Mouse (Mus musculus): ENCODE data around the gene Adal.
A peak's percentile ranks its signal among the peaks of the same experiment; 100 is the strongest.
"Not testable (repeated sequence)": the region's sequence is repeated elsewhere in the genome, so short reads cannot be mapped to it uniquely, and the experiment has no call there.

The Adal gene

GRCm38 (mm10) chr2:121140018-121140882 lies at the start of gene Adal, which contains the start of gene Lcmt2:
Gene Adal (plus strand): TSS chr2:121140428.
Gene Lcmt2 (minus strand): TSS chr2:121140653.
- peak; percentile 92 for DNase-seq (ENCODE audit: low spot score)

GRCm38 (mm10) chr2:121102051-121102450 lies 38.2 kb upstream of the Adal start:
- peak; percentile 72 for DNase-seq (ENCODE audit: low spot score)

- DNase-seq (ENCODE audit: low spot score) = no peak
These were observed 34.3 kb upstream of the Adal start for GRCm38 (mm10) chr2:121105940-121106339.

GRCm38 (mm10) chr2:121109695-121110094 lies 30.5 kb upstream of the Adal start, which contains the start of gene Tgm7:
Gene Tgm7 (minus strand): TSS chr2:121109795.
- no peak for DNase-seq (ENCODE audit: low spot score)

GRCm38 (mm10) chr2:121115418-121115817 lies 24.8 kb upstream of the Adal start:
- DNase-seq (ENCODE audit: low spot score) = no peak

DNA sequence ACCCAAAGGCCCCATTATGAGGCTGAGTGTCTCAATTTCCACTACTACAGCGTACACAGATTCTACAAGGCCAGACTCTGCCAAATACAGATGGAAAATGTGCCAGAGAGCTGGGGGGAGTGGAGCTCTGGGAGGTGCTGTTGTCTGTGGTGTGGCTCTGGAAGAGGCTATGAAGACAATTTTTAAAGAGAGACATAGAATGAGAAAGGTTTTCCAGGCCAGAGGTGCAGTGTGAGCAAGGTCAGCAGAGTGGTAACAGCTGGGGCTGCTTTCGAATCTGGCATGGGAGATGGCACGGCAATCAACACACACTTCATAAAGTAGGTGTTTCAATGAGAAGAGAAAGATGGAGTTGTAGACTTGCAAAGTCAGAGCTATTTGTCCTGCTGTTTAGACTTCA lies 21.0 kb upstream of the Adal start:
- no peak for DNase-seq (ENCODE audit: low spot score)

GRCm38 (mm10) chr2:121126302-121126701 lies 13.9 kb upstream of the Adal start:
- DNase-seq (ENCODE audit: low spot score) = not testable (repeated sequence)

DNA sequence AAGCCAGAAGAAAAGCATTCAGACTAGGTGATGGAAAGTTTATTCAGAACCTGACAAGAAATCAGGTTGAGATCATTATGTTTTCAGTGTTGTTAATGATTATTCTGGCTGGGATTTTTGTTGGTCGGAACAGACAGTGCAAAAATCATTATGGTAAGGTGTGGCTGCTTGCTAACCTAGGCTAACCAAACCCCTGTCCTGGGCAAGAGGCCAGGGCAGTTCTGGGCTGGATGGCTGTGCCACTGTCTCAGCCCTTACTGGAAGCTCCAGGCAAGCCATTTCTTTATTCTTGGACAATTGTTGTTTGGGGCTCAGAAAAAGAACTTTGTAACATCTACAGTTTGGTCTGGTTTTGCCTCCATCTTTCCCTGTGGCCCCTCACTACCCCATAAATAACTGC lies 12.7 kb upstream of the Adal start:
- no peak for DNase-seq (ENCODE audit: low spot score)

DNA sequence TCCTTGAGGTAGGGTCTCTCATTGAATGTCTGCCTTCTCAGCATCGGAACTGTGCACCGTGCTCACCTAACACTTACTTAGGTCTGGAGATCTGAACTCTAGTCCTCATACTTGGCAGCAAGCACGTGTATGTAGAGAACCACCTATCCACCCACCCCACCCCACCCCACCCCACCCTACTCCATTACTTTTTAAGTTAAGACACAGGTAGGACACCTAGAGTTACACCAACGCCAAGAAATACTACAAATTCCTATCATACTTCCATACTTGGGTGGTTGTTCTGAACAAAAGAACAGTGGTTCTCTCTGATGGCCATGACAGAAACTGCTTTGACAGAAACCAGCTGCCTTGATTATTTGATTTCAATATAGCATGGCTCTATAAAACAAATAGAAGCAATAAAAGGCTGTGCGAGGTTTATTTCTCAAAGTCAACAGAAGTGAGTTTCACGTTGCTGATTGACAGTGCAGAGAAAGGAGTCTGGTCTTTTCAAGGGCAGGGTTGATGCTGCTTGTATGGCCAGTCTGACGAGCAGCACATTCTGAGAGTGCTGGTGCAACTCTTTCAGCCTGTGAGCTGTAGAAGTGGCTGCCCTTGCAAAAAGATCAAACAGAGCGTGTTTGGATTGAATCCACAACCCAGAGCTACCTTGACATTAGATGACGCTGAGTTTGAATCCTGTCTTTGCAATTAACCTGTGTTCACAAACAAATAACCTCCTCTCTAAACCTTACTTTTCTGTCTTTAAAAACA lies 11.2 kb upstream of the Adal start:
- DNase-seq (ENCODE audit: low spot score) = no peak

DNA sequence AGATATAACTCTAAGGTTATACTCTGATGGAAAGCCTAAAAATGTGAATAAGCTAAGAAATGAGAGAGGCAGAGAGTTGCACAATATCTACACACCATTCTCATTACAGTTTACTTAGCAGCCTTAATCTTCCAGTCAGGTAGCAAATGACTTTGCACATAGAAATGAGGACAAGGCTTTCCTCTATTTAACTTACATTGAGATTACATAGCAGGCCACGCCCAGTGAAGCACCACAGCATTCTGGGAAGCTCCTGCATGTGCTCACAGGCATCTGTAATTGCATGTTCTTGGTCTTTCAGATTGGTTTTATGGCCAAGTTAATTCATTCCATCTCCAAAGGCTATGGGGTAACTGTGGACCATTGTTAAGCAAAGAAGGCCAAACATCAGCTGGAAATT lies 7.4 kb upstream of the Adal start:
- DNase-seq (ENCODE audit: low spot score) = no peak

GRCm38 (mm10) chr2:121137371-121137770 lies 2.9 kb upstream of the Adal start:
- DNase-seq (ENCODE audit: low spot score) = no peak

DNA sequence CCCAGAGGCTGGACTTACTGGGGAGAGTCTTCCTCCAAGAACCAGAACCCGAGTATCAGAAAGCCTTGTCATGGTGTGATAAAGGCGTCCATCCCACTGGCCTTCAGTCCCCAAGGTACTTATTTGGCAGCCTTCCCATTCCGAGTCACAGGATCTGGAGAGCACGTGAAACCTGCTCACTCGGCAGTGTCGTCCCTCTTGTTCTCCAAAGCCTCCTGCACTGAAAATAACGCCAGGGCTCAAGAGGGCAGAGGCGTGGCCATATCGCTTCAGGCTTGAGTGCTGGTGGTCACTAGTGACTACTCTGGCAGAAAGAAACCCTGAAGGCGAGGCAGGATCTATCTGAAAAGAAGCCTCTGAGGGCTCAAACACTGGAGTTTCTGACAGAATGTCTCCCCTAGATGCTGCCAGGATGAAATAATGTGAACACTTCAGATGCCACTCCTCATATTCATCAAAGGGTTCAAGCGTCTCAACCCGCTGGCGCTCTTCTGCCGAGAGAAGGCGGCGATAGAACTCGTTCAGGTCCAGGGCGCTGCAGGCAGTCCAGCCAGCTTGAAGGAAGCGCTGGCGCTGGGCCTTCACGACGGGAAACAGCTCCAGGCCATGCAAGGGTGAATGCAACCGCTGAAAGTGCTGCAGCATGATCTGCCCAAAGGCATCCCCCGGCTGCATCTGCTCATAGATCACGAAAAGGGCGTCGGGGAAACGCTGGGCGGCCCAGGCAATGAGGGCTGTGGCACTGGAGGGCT lies 786 bp upstream of the Adal start:
- DNase-seq (ENCODE audit: low spot score) = peak; percentile 15

- DNase-seq (ENCODE audit: low spot score) = no peak
These were observed 1.2 kb downstream of the Adal start for GRCm38 (mm10) chr2:121141216-121142035.

GRCm38 (mm10) chr2:121142415-121142814 lies 2.2 kb downstream of the Adal start:
- no peak for DNase-seq (ENCODE audit: low spot score)

GRCm38 (mm10) chr2:121149679-121150078 lies 9.5 kb downstream of the Adal start:
- DNase-seq (ENCODE audit: low spot score) = no peak

GRCm38 (mm10) chr2:121153100-121153499 lies 12.9 kb downstream of the Adal start:
- DNase-seq (ENCODE audit: low spot score) = no peak

- DNase-seq (ENCODE audit: low spot score) = no peak
These were observed 28.9 kb downstream of the Adal start for GRCm38 (mm10) chr2:121169173-121169572.

DNA sequence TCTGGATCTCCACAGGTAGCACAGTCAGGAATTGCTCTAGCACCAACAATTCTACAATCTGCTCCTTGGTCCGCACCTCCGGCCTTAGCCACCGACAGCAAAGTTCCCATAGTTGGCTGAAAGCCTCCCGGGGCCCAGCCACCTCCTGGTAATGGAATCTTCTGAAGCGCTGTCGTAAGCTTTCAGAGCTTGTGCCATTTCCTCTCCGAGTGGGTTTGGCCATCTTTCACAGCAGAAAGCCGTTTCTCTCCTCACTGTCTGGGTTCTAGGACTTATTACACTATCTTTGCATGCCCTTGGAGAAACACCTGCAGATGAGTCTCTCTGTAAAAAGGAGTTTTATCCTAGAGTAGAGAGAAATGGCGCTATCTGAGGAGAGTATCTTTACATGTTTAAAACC lies 29.7 kb downstream of the Adal start:
- no peak for DNase-seq (ENCODE audit: low spot score)

DNA sequence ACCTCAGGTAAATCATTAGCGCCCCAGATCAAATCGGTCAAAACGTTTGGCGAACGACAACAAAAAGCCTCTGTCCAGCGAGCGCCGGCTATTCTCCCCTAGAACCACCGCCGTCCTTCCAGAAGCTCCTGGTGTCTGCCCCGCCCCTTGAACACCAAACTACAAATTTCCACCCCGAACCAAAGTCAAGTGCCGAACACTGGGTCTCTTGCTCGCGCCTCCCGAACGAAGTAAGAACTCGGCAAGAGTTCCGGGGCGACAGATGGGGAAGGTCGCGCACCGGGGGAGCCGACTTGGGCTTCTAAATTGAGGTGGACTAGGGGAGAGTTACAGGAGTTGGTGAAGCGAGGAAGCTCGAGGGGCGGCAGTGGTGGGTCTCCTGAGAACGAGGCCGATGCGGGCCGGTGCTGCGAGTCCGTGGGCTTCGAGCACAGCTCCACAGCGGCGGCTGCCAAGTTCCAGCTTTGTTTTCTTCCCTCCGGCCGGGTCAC lies 30.3 kb downstream of the Adal start, which contains the start of gene Tubgcp4:
Gene Tubgcp4 (plus strand): TSS at position 174 of the 491 bp plus-strand sequence.
- DNase-seq (ENCODE audit: low spot score) = peak; percentile 18

DNA sequence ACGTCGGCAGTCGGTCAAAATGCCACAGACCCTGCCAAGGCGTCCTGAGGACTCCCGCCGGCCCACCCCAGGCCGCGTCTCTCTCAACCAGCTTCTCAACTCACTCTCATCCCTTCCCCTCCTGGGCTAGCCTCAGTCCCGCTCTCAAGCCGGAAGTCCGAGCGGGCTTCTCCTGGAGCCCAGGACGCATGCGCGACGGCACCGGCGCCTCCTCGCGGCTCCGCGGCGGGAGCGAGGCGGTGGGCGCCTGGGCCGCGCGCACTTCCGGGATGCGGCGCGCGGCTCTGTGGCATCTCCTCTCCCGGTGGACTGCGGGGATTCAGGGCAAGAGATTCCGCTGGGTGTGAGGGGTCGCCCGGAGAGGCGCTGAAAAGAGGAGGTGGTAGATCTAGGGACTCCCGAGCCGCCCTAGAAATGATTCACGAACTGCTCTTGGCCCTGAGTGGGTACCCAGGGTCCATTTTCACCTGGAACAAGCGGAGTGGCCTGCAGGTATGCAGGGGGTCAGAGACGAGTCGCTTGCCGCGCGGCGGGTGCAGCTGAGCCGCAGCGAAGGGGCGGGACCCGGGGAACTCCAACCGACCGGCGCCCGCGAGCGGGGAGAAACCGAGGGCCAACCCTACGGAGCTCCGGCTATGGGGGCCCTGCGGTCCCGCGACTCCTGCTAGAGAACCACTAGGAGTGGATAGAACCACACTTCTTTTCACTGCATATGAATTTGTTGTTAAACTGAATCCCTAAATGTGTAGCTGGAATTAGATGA lies 30.9 kb downstream of the Adal start, which contains the start of gene Zscan29:
Gene Zscan29 (minus strand): TSS at position 146 of the 763 bp plus-strand sequence.
- peak; percentile 82 for DNase-seq (ENCODE audit: low spot score)
